Mouse (Mus musculus) heart, postnatal 0 days (tissue): ENCODE data around the gene Tubb2b. TPM values are rescaled to one million over a fixed set of nuclear protein-coding genes. Genes with fewer than 3 reads are reported as not detected.
A peak's percentile ranks its signal among the peaks of the same experiment; 100 is the strongest.

Experiments
- ATAC-seq: fragments of 200-750 bp; cut with Nextera tagmentation; 2 replicates; pipeline ENCODE4 v1.8.0; 2017; ENCODE audit warnings: low read depth, moderate number of reproducible peaks, moderate library complexity; ENCODE audit not compliant: insufficient read depth
- DNase-seq: peaks from one replicate; pipeline ENCODE4 v3.0.0-alpha.2; 2016; ENCODE audit warnings: low spot score
- H3K27ac ChIP-seq: fragments of 300-500 bp; sonication (generic); 2 replicates; pipeline ENCODE4 v1.5.1; 2014; ENCODE audit warnings: low read depth, mild to moderate bottlenecking
- H3K27me3 ChIP-seq: fragments of 300-500 bp; sonication (generic); 2 replicates; pipeline ENCODE4 v1.6.1; 2014; ENCODE audit warnings: low read length, mixed read lengths; ENCODE audit not compliant: control insufficient read depth, insufficient read depth
- H3K36me3 ChIP-seq: fragments of 300-500 bp; sonication (generic); replicated peaks from 2 replicates; pipeline ENCODE4 v1.6.1; 2014; ENCODE audit warnings: low read length, mixed read lengths; ENCODE audit not compliant: control insufficient read depth, insufficient read depth
- H3K4me1 ChIP-seq: fragments of 300-500 bp; sonication (generic); 2 replicates; pipeline ENCODE4 v1.6.1; 2014; ENCODE audit warnings: antibody characterized with exemption; ENCODE audit not compliant: control insufficient read depth, insufficient read depth
- H3K4me2 ChIP-seq: fragments of 300-500 bp; sonication (generic); 2 replicates; pipeline ENCODE4 v1.6.1; 2014; ENCODE audit warnings: low read depth, mild to moderate bottlenecking, low read length, moderate library complexity
- H3K4me3 ChIP-seq: fragments of 300-500 bp; sonication (generic); 2 replicates; pipeline ENCODE4 v1.5.1; 2014; ENCODE audit warnings: low read depth, low read length
- H3K9ac ChIP-seq: fragments of 300-500 bp; sonication (generic); replicated peaks from 2 replicates; pipeline ENCODE4 v1.6.1; 2014; ENCODE audit warnings: low read depth, low read length, mixed read lengths
- H3K9me3 ChIP-seq: fragments of 300-500 bp; sonication (generic); replicated peaks from 2 replicates; pipeline ENCODE4 v1.6.1; 2016; ENCODE audit warnings: low read length; ENCODE audit not compliant: control insufficient read depth
- CTCF ChIP-seq: IDR thresholded peaks from 2 replicates; pipeline ENCODE4 v1.5.1; 2016; ENCODE audit warnings: antibody characterized with exemption, control low read depth, low read depth
- EP300 ChIP-seq: IDR thresholded peaks from 2 replicates; pipeline ENCODE4 v1.6.1; 2016; ENCODE audit warnings: antibody characterized with exemption, low read depth
- WGBS: fragments of 180-500 bp; shearing (Covaris S2); extraction: QIAGEN DNeasy Blood & Tissue Kit; methylation state at CpG from one replicate; pipeline ENCODE4 v1.1.7; 2014; 5-methylcytosine and 5-hydroxymethylcytosine counted together
- polyA plus RNA-seq: library from polyadenylated mRNA; unstranded; fragments of >200 nt; fragmentation: Nextera tagmentation; extraction: Ambion mirVana; gene quantifications from 2 replicates; pipeline ENCODE4 v1.2.1, GENCODE M21; 2015
- total RNA-seq: library from RNA; depleted of rRNA; stranded (reverse); fragments of >200 nt; gene quantifications from 2 replicates; pipeline ENCODE4 v1.2.3, GENCODE M21; 2014; ENCODE audit warnings: low replicate concordance; rRNA removed

Gene Tubb2b
- total and polyA plus RNA-seq, 2 experiments from 2014 or later: 19.7 to 157 TPM

DNA sequence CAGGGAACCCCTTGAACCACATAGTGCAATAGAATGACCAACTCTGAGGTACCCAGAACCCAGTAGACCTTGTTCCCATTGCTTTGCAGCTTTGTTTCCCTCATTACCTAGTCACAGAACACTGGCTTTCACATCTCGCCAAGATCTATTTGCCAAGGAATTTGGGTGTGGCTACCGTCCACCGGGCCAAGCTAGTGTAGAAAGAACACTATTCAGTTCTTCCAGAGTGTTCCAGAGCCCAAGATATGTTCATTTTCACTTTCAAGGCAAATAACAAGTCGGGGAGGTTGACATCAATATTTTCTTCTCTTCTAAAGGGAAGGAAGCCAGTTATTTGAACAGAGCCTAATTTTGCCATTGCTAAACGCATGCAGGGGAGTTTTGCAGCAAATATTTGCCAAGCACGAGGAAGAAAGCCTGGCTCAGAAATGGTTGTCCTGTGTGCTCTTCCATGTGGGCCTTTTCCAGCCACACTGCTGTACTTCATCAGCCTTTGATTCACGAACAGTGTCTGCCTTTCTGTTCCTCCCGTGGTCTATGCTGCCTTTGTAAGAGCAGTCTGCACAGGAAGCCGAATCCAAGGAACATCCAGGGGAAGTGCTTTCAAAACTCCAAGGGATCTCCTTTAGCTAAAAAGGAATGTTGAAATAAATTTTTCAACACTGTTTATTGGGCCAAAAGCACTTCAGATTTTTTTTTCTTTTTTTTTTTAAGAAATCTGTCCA lies 46.1 kb downstream of the Tubb2b start:
- DNase-seq (no peak), ATAC-seq (no peak)
- H3K27ac ChIP-seq: peak overlapping the region; percentile 75
- no peaks in the 10 kb centered on the region for H3K27me3 ChIP-seq
- H3K36me3 ChIP-seq: no peaks in the 10 kb centered on the region
- WGBS: 54% methylated on average over 9 of the region's 9 CpGs
- TF ChIP-seq CTCF: no peak
- TF ChIP-seq EP300: no peak
- no peak overlapping the region for H3K9ac ChIP-seq
- H3K4me2 ChIP-seq: 0 out of 2 replicates have a peak overlapping the region, but pooled peaks have one; percentile 21
- H3K4me1 ChIP-seq: peaks cover 14% of the 10 kb centered on the region
- no peaks in the 10 kb centered on the region for H3K9me3 ChIP-seq
- H3K4me3 ChIP-seq: no peak overlapping the region

DNA sequence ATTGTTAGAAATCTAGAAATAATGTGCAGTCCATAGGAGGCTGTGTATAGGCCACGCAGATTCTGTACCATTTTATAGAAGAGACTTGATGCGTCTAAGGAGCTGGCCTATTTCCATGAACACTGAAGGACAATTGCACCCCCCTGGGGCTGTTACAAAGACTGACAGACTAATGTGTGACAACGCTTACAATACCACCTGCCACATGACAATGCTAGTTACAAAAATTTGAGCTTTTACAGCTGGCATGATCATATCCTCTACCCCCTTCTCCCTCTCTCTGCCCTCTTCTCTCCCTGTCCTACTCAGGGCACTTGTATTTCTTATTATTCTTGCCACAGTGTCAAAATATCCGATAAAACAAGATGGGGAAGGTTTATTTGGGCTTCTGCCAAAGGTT lies 48.3 kb downstream of the Tubb2b start:
- Histone ChIP-seq H3K4me2 (no peak overlapping the region), H3K4me3 (no peak overlapping the region), H3K4me1 (peaks cover 8% of the 10 kb centered on the region), H3K9ac (no peak overlapping the region), H3K27ac (no peak overlapping the region), H3K36me3 (no peaks in the 10 kb centered on the region), H3K9me3 (no peaks in the 10 kb centered on the region), H3K27me3 (no peaks in the 10 kb centered on the region)
- DNase-seq (no peak), ATAC-seq (no peak)
- no peak for TF ChIP-seq EP300
- WGBS: 81% methylated on average over 4 of the region's 4 CpGs

DNA sequence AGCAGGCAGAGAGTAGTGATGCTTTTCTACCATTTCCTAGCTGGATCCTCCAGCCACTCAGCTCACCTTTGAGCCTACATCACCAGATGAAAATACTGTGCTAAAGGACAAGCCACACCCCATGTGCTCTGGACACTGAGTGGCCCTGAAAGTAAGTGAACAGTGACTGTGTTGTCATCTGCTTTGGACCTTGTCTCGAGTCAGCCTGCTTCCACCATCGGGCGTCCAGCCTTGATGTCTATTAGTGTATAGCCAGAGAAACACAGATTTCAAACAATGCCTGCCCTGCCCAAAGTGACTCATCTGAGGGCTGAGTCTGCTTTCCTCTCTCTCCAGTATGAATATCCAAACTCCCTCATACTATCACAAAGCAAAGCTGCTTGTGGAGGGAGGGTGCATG lies 50.5 kb downstream of the Tubb2b start:
- Histone ChIP-seq H3K27ac (no peak overlapping the region; the same call in 1 of the 2 replicates), H3K36me3 (peaks cover 8% of the 10 kb centered on the region; the same call in 1 of the 2 replicates), H3K4me3 (no peak overlapping the region), H3K9me3 (no peaks in the 10 kb centered on the region), H3K4me2 (no peak overlapping the region), H3K27me3 (no peaks in the 10 kb centered on the region), H3K9ac (no peak overlapping the region), H3K4me1 (peaks cover 14% of the 10 kb centered on the region; the same call in 1 of the 2 replicates)
- 57% methylated on average over 3 of the region's 3 CpGs for WGBS
- TF ChIP-seq CTCF (no peak), EP300 (no peak)
- DNase-seq (no peak), ATAC-seq (no peak)

DNA sequence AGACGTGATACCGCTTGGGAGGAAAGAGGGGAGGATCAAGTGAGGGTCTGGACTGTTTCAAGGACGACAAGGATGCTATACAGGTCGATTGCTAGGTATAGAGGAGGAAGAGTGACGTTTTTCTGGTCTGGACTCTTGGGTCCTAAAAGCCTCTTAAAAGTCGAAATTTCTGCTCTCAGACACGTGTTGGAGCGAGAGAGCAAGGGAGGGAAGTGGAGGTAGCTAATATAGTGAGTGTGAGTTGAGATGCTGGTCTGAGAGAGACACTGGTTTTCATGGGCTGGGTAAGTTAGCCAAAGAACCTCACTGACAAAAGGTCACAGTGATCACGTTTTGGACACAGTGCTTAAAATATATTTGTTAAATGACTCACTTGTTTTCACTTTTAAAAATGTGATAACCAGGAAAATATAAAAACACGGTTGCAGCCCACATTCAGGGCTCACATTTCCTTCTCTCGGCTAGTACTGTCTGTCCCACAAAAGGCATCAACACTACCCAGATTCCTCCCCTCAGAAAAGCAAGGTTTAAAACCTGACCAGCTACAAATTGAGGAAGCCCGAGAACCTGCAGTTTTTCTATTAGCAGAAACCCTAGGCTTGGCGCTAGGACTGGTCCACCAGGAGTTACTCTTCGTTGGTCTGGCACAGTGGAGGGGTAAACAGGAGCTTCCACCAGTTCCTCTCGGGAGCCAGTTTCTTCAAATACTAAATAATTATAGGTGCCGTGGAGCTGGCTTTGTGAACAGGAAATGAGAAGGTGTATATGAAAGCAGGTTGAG lies 51.6 kb downstream of the Tubb2b start:
- Histone ChIP-seq H3K4me3 (peak overlapping the region; percentile 63; the same call in 1 of the 2 replicates), H3K4me2 (peak overlapping the region; percentile 65), H3K36me3 (peaks cover 9% of the 10 kb centered on the region; the same call in 1 of the 2 replicates), H3K27ac (no peak overlapping the region), H3K9ac (peak overlapping the region; percentile 67), H3K27me3 (no peaks in the 10 kb centered on the region), H3K4me1 (peaks cover 14% of the 10 kb centered on the region; the same call in 1 of the 2 replicates), H3K9me3 (no peaks in the 10 kb centered on the region)
- no peak for TF ChIP-seq EP300
- TF ChIP-seq CTCF: no peak
- DNase-seq (no peak), ATAC-seq (no peak)
- 38% methylated on average over 16 of the region's 16 CpGs for WGBS

DNA sequence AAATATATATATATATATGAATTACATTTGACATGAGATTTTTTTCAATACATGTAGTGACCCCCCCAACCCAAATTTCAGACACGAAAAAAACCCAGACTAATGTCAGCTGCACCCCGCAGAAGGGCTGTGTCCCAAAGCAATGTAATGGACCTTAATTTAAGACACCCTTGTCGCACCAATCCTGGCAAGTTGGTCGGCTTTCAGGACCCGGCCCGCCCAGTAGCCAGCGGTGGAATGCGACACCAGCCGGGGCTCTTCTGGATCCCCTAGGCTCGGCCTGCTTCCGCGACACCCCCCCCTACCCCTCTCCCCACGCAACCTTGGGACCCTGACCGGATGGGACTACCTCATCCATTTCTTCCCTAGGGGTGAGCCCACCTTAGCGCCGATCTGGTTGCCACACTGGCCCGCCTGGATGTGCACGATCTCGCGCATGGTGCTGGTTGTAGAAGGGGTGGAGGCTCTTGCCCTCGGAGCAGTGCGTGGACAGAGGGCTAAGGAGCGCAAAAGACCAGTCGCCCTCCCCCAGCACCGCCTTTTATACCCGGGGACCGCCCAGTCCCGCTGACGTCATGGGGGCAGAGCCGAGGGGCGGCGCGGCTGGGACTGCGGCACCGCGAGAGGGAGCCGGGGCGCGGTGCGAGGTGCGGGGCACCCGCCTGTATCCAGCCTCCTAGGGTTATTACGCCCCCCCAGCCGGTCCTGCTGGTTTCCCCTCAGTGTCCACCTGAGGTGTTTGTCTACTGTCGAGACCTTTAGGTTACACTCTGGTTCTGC lies 52.6 kb downstream of the Tubb2b start, which contains the start of gene Tubb2a:
Gene Tubb2a, minus strand, starts transcription at position 516 of the 780 bp plus-strand sequence.
- H3K27ac ChIP-seq: peak within 1 kb of the TSS; percentile 16; the same call in 1 of the 2 replicates
- WGBS: 2% methylated on average over 41 of the region's 45 CpGs
- TF ChIP-seq EP300 (no peak), CTCF (peak; percentile 50)

More for the DNA sequence above, 52.6 kb downstream of the Tubb2b start, which contains the start of gene Tubb2a:
- Histone ChIP-seq H3K4me1 (peaks cover 14% of the 10 kb centered on the region; the same call in 1 of the 2 replicates), H3K9ac (peak within 1 kb of the TSS; percentile 67), H3K36me3 (peaks cover 14% of the 10 kb centered on the region; the same call in 1 of the 2 replicates), H3K27me3 (no peaks in the 10 kb centered on the region), H3K4me3 (peak within 1 kb of the TSS; percentile 63), H3K9me3 (no peaks in the 10 kb centered on the region), H3K4me2 (peak within 1 kb of the TSS; percentile 65)
- DNase-seq (peak; percentile 92), ATAC-seq (peak; percentile 93)

Other genes starting within 250 kb of the Tubb2b start
- not detected in 2 replicates for gene Serpinb6c, start 224.8 kb downstream of the Tubb2b start, total RNA-seq
- not detected in 2 replicates for gene Serpinb6c, start 224.8 kb downstream of the Tubb2b start, polyA plus RNA-seq
- 20.8 and 28.3 TPM in 2 replicates for gene Nqo2, start 165.8 kb downstream of the Tubb2b start, total RNA-seq
- gene Nqo2, start 165.8 kb downstream of the Tubb2b start, polyA plus RNA-seq: 26.9 and 27.0 TPM in 2 replicates
- gene Ripk1, start 128.1 kb downstream of the Tubb2b start, total RNA-seq: 6.1 and 9.5 TPM in 2 replicates
- gene Ripk1, start 128.1 kb downstream of the Tubb2b start, polyA plus RNA-seq: 4.7 and 4.8 TPM in 2 replicates
- gene Serpinb6a, start 127.7 kb downstream of the Tubb2b start, total RNA-seq: 115 and 149 TPM in 2 replicates
- gene Serpinb6a, start 127.7 kb downstream of the Tubb2b start, polyA plus RNA-seq: 79.0 and 80.2 TPM in 2 replicates
- gene Bphl, start 92.9 kb downstream of the Tubb2b start, total RNA-seq: 57.1 and 64.2 TPM in 2 replicates
- 53.2 and 58.9 TPM in 2 replicates for gene Bphl, start 92.9 kb downstream of the Tubb2b start, polyA plus RNA-seq
- 291 and 343 TPM in 2 replicates for gene Tubb2a, start 52.5 kb downstream of the Tubb2b start, total RNA-seq
- gene Tubb2a, start 52.5 kb downstream of the Tubb2b start, polyA plus RNA-seq: 90.8 and 105 TPM in 2 replicates
- 58.0 and 108 TPM in 2 replicates for gene Psmg4, start 32.5 kb upstream of the Tubb2b start, total RNA-seq
- 86.3 and 87.8 TPM in 2 replicates for gene Psmg4, start 32.5 kb upstream of the Tubb2b start, polyA plus RNA-seq
- gene Slc22a23, start 214.7 kb upstream of the Tubb2b start, total RNA-seq: 13.9 and 18.9 TPM in 2 replicates
- gene Slc22a23, start 214.7 kb upstream of the Tubb2b start, polyA plus RNA-seq: 1.4 and 1.5 TPM in 2 replicates